Mouse (Mus musculus) right cerebral cortex, adult 18-20 months (tissue): ENCODE measurements around the gene Txk.
A peak's percentile ranks its signal among the peaks of the same experiment; 100 is the strongest.

Source experiments
- DNase-seq: peaks from one replicate; pipeline ENCODE4 v3.0.0; 2022; ENCODE audit warnings: mixed read lengths

The Txk gene

DNA sequence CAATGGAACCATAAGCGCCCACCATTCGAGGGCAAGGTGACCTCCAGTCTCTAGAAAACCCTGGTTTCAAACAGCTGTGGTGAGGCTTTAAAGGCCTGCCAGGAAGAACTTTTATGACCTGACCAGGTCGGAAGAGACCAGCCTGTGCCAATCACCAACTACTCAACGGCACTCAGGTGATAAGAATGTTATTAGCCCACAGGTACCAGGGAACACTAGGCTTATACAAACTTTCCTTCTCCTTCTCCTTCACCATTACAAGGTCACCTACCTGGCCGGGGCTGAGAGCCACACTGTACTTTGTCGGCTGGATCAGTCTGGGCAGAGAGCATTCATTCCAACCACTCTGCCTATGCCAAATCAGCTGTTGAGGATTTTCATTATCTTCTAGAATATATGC lies 71.1 kb downstream of the Txk start:
- DNase-seq = no peak

DNA sequence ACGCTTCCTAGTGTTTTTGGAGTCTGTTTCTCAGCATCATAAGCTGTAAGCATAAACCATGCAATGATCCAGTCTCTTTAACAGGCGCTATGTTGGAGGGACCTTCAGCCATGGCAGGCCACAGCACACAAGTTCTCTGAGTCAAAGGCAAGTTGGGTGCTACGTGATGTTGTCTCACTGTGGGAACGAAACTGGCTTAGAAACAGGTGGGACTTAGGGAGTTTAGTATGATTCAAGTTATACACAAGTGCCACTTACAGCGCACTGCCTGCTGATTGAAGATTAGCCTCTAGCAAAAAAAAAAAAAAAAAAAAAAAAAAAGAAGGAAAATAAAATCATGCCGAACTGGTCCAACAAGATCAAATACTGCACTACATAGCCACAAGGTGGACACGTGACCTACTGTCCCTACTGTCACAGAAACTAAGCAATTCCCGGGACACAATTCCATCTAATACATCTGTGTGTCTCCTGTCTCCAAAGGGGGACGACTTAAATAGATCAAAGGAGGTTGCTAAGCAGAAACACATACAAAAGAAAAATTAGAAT lies 77.5 kb downstream of the Txk start:
- no peak for DNase-seq

DNA sequence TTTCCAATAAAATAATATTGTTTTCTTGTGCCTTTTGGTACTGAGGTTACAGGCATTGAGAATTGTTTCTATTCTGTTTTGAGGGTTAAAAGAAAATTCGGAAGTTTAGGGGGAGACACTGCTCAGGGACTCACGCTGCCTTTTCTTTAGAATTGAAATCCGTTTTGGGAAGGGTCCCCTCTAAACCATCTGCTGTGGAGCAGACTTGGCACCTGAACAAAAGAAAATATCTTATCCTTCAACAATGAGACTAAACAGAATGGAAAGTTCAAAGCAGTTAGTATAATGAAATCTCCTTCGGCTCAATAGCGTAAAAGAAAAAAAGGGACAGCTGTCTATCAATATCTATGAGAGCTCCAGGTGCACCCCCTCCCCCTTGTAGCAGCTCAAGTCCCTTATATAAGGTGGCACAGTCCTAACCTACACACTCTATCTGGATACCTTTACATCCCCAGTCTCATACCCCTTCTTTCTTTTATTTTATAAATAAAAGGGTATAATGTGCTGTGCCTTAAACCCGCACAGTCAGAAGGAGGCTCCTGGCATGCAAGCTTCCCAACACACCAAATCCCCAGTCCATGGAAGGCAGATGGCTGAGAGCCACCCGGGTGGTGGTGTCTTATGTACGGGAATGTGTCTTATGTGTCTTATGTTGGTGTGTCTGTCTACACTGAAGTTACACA lies 81.4 kb downstream of the Txk start:
- DNase-seq = no peak

DNA sequence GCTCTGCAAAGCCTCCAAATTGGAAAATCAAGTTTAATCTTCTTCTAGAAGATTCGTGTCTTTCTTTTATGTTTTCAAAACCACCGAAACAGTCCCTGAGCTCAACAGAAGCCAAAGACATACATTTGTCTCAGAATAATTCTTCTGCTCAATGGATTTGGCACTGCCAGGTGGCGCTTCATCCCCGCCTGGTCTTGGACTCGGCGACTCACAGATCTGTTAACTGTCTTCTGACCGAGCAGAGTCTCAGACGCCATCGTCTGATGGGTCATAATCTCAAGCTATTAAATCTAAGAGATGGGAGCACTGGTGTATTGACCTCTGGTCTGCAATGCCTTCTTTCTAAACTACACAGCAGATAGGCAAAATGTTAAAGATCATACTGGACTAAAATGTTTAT lies 84.2 kb downstream of the Txk start:
- no peak for DNase-seq

DNA sequence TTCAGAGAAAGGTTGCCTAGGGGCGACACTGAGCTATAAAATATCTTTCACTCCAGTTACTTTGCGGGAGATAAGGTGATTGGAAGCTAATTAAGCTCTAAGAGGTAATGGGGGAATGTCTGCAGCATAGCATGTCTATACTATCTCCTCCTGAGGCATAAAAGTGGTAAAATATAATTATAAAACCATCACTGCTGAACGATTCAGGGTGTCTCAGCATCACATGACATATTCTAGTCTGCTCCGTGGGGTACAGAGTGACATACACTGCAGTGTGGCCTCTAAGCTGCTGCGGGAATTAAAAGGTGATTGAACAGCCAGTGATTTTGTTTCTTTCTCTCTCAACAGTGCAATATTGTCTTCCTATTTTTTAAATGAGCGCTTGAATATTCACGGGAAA lies 86.1 kb downstream of the Txk start:
- DNase-seq = no peak

DNA sequence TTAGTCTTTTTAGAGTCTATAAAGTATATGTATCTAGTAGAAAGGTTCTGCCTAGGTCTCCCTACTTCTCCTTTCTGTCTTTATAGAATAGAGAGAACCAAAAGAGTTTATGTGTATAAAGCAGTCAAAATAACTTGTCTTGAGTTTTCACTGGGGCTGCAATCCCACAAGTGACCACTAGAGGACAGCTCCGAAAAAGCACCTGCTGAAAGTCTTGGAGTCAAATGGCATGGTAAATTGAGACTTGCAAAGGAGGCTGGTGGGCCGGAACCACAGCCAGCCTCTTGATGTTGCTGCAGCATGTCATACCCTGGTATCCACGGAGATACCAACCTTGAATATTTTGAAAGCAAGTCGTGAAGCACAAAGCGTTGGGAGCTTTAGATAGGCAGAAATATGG lies 87.3 kb downstream of the Txk start:
- peak; percentile 21 for DNase-seq

DNA sequence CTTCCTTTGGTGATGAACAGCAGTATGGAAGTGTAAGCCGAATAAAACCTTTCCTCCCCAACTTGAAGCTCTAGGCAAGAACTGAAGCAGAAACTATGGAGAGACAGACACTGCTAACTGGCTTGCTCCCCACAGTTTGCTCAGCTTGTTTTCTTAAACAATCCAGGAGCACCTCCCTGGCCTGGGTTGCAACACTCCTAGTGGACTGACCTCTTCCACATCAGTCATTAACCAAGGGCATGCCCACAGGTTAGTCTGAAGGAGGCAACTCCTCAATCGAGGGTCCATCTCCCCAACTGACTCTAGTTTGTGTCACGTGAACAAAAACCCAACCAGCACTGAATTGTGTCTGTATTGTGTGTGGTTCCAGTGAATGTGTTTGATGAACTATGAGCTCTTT lies 87.7 kb downstream of the Txk start:
- DNase-seq = no peak

DNA sequence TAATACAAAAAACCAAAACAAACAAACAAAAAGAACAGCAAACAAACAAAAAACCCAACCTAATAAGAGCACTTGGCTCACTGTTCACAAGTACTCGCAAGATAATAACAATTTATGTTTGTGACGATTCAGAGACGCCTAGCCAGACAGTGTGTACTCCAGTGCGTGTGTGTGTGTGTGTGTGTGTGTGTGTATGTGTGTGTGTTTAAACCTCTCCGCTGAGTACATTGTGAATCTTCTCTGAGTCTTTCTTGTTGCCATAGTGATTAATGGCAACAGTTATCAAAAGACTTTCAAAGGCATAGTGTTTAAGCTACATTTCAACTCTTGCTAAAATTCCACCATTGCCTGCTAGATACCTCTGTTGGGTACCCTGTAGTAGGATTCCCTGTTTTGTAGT lies 88.5 kb downstream of the Txk start:
- no peak for DNase-seq

DNA sequence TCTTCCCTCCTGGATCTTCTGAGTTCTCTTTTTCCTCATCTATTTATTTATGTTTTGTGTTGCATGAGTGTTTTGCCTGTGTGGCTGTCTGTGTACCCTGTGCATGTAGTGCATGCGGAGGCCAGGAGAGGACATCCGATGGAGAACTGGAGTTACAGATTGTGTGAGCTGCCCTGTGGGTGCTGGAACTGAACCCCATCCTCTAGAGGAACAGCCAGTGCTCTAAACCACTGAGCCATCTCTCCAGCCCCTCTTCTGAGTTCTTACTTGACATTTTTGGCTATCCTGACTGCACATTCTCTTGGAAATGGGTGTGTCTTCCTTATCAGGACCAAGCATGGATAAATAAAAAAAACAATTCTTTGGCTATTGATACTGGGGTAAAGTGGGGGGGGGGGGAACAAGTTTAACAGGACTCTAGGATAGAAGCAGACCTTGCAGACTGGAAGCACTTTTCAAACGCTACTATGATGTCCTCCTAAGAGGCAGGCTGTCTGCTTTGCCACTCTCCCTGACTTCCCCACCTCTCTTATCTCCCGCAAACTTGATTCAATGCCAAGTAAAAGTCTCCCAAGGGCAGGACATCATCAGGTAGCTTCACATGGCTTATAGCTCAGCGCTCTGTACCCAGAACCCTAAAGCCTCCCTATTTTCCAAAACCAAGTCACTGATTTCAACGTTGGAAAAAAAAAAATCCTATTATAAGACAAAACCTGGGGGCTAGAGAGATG lies 91.4 kb downstream of the Txk start:
- DNase-seq = no peak

DNA sequence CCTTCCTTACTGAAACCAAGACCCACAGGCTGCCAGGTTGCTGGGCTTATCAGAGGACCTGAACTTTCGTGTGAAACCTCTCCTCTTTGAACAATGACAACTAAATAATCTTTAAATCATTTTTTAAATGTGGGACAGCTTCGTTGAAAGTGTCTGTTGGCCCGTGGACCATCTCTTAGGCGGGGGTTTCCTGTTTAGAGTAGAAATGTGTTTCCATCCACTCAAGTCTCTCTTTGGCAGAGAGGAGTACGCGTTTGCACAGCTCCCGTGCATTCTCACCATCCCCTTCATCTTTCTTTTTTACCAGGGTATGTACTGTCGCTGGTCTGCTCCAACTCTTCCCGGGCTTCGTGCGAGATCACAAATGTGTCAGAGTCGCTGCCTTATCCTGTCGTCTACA lies 94.2 kb downstream of the Txk start:
- no peak for DNase-seq

DNA sequence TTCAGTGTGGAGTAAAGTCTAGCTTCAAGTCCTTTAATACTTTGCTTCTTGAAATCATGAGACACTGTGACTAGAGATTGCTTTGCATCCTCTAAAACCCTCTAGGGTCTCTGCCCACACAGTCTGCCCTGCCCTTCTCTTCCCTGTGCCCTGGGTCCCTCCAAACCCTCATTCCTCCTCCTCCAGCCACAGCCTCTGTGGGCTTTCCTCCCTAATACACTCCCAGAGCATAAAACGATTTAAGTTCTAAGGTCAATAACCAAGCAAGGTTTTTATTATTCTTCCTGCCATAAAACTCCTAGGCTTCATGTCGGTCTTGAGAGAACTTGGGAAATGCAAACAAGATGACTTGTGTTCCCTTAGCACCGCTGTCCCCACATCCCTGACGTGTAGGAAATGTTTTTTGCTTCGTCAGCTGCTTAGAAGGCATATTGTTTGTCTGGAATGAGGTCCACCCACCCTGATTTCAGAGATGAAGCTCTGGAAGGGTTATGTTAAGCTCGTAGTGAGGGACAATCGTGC lies 96.2 kb downstream of the Txk start:
- no peak for DNase-seq

DNA sequence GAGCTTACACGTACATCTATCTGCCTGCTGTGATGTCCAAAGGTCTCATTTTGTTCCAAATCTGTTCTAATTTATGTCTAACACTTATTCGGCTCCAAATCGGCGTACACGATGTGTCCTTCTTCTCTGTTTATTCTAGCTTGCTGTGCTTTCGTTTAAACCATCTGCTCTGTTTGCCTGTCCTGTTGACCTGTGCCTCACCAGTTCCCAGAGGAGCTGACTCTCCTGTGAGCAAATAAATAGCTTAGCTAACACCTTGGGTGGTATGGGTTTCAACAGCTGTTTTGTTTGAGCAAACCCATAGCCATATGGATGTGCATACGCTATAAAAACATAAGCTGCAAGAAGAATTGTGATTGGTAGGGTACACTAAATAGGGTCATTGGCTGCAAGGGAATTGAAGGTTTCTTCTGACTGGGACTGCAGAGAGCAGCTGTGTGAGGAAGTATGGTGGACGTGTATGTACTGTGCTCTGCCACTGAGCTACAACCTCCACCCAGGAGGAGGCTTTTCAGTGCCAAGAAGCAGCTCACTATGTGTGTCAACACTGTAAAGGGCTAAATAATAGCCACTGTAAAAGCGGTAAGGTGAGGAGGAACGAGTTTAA lies 99.4 kb downstream of the Txk start:
- no peak for DNase-seq

DNA sequence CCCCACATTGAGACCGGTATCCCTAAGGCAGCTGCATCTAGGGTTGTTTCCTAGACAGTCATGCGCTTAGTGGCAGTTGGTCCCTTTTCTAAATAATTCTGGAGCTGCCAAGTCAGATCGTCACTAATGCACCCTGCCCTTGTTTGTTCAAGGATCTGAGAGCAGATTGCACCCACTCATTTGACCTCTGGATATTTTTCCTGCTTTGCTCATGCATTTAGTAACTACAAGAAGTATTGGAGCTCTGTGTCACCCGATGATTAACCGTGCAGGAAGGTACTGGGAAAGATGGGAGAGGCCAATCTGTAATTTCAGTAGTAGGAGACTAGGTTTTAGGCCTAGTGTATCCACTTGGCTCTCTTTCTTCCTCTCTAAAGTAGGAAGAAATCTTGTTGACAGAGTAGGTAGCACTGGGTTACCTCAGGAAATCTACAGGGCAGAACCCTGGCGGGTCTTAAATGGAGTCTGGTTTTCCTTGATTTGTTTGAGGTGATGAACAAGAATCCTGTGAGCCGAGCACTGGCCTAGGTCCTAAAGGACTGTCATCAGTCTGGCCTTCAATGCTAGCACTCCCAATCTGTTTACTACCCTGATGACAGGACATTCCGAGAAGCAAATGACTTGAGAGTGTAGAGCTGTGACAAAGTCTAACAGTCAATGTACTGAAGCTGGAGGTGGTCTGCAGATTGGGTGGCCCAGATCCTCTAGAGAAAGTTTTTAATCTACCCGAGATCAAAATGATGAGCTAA lies 103.4 kb downstream of the Txk start:
- no peak for DNase-seq

DNA sequence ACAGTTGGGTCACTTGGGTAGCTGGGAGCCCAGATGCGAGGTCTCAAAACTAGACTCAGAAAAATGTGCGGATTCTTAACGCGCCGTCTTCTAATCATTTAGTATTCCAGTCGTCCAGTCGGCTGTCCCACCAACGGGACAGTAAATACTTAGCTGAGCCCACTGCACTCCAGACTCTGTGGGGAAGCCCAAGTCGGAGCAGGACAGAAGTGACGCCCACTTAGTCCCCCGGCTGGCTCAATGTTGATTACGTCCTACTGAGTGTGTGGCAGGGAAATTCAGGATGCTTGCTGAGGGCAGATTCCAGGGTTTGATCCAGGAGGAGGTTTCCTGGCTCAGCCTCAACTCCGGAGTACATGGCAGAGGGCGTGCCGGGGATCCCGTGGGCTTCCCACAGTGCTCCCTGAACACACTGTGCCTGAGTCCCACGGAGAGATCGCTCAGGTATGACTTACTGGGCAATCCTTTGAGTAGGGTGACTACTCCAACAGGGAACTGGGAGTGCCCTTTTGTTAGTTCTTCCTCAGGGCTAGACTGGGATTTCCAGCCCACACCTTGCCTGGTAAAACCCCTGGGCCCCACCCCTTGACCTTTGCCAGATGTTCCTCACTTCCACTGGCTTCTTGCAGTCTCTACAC lies 104.5 kb downstream of the Txk start:
- DNase-seq = no peak

DNA sequence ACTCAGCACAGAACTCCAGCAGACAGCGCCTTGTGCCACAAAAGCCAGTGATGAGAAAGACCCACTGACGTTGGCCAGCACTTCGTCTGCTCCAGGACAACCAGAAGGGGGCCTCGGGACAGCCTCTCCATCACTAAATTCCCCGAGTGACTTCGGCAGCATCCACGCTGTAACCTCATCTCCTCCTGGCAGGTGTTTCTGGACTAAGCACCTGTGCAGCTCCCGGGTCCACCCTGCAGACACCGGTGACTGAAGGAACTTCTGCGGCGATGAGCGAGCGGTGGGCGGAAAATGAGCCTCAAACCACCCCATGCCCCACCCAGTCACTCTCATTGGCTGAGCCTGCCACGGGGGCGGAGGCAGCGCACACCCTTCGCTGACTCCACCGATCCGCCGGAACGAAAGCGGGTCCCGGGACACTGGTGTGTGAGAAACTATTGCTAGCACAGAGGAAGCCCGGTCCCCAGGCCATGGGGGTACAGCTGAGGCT lies 105.1 kb downstream of the Txk start, which contains the start of gene Nipal1:
Gene Nipal1 (plus strand): TSS at position 378 of the 490 bp plus-strand sequence.
- peak; percentile 24 for DNase-seq

DNA sequence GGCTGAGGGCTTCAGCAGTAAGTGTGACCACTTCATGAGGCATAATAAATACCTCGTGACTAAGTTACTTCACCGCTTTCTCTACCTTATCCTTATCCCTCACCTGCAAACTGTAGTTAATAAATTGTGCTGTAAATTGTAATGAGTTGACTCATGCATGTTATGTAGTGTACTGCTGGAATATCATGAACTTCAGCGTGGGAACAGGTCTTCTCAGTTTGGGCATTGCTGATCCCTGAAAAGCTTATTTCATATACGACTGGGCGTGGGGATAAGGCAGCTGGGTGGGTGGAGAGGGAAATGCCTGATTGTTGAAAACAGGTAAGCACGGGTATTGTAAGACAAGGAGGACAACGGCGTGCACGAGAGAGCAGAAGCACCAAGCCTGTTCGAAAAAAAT lies 105.6 kb downstream of the Txk start:
- DNase-seq = no peak

DNA sequence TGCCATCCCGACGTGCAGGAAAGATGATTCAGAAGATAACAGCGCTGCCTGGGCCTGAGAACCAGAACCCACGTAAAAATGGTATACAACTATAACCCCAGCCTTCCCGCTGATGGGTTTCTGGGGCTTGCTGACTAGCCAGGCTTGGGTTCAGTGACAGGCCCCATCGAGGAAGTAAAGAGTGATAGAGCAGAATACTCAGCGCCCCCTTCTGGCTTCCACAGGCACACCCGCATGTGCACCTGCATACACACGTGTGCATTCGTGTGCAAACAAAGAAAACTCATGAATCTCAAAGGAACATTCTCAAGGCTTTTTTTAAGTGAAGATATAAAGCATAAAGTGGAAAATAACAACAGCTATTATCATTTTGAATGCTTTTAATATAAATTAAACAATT lies 106.4 kb downstream of the Txk start:
- DNase-seq = no peak
